Mouse (Mus musculus) megakaryocyte, embryonic 14.5 days (primary cell): ENCODE measurements around the gene Hoxa6.

ENCODE experiments used
- FLI1 ChIP-seq: IDR thresholded peaks from 2 replicates; pipeline ENCODE4 v1.6.1; 2012; ENCODE audit warnings: low read length, inconsistent platforms, mixed read lengths
- GATA1 ChIP-seq: IDR thresholded peaks from 3 replicates; pipeline ENCODE4 v1.6.1; 2012; ENCODE audit warnings: mixed read lengths, low read length, inconsistent platforms, borderline replicate concordance

- TF ChIP-seq GATA1 (no peak), FLI1 (no peak)
Measured at GRCm38 (mm10) chr6:52236806-52237205, 28.3 kb upstream of the Hoxa6 start.
